Mouse (Mus musculus): ENCODE results near the gene Tiam1.

Gene Tiam1

DNA sequence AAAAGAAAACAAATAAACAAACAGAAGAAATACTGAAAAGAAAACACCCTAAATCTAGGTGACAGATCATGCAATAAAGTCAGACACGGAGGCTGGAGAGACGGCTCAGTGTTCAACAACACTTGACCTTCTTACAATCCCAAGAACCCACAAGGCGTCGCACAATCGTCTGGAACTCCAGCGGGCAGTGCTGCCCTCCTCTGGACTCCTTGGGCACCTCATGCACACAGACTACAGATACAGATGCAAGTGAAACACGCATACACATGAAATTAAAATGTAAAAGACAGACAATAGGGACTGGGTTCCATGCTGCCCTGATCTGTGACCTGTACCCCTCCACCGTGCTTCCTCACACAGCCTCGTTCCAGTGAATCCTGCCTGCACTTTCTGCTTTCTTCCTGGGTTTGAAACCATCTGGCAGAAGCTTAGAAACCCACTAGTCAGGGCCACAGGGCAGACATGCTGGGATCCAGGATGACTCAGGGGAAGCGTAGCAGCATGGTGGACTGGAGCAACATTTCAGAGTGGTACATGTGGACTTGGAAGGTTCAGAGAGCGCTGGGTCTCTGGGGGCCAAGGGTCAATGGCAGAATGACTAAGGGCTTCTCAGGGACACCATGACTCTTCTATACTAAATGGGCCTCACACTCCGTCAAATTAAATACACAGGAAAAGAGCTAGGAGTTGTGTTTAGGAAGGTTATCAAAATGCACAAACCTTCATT, 240.8 kb downstream of the Tiam1 start:
- no peak for DNase-seq

GRCm38 (mm10) chr16:89900681-89901080, 242.9 kb downstream of the Tiam1 start:
- no peak for DNase-seq

GRCm38 (mm10) chr16:89899192-89899591, 244.4 kb downstream of the Tiam1 start:
- no peak for DNase-seq

DNA sequence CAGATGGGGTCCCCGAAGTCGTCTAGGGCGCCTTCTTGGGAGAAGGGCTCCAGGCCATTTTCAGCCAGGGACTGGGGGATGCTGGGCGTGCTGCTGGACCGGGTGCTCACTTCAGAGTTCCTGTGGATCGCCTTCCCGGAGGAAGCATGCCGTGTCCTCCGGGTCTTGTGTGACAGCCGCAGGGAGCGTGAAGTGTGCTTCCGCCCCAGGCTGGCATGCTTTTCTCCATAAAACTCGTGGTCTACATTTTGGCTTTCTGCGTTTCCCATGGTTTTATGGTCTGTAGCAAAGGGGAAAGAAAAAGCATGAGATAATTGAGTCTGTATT, 245.3 kb downstream of the Tiam1 start:
- DNase-seq: no peak

- no peak for DNase-seq
These were observed 245.8 kb downstream of the Tiam1 start for GRCm38 (mm10) chr16:89897547-89898298.

GRCm38 (mm10) chr16:89896885-89897546, 246.6 kb downstream of the Tiam1 start:
- no peak for DNase-seq

GRCm38 (mm10) chr16:89896392-89896791, 247.2 kb downstream of the Tiam1 start:
- peak; percentile 22 for DNase-seq

GRCm38 (mm10) chr16:89895283-89895682, 248.3 kb downstream of the Tiam1 start:
- DNase-seq: no peak

GRCm38 (mm10) chr16:89894816-89895215, 248.8 kb downstream of the Tiam1 start:
- DNase-seq: no peak

DNA sequence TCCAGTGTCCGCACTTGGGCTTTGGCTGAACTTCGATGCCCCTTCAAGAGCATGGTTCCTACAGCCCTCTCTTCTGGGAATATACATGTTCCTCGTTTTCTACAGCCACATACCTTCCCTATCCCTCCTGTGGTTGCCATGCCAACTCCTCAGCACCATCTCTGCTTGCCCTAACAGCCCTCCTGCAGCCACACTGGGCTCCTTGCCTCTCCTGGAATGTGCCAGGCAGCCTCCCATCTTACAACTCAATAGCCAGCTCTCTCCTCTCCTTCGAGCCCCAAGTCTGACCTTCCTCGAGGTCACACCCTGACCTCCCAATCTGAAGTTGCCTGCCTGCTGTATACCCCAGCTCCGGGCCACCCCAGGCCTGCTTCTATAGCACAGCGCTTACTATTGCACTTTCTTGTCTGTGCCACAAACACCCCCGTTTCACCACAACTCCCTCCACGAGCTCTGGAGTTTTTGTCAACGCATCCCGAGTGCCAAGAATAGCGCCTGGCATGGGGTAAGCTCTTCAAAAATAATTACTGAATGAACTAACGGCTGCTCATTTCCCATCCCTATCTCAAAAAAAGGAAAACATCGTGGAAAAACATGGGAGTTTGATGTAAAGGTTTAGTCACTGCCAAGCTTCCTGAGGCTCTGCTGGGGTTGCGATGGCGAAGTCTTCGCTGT, 252.9 kb downstream of the Tiam1 start:
- DNase-seq: no peak

DNA sequence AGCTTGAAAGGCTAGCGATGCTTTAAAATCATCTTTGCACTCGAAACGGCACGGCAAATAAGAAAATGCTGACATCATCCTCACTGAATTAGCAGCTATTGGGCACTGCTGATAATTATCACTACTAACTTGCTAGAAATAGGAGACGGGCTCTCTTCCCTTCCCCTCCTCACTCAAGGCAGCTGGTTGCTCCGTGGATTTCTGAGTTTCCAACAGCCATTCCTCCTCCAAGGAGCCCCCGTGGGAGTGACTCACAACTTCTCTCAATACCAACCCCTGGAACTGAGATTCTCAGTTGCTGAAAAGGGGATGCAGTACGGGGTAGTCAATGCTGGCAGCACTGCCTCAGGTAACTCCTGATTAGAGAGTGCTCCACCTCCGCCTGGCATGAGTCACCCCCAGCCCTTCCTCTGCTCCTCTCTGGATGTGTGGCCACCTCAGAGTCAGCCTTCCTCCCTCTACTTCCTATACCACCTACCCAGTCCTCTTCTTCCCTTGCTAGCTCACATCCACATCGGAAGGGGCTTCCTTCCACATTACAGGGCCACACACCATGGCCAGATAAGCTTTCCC, 253.6 kb downstream of the Tiam1 start:
- DNase-seq: no peak

DNA sequence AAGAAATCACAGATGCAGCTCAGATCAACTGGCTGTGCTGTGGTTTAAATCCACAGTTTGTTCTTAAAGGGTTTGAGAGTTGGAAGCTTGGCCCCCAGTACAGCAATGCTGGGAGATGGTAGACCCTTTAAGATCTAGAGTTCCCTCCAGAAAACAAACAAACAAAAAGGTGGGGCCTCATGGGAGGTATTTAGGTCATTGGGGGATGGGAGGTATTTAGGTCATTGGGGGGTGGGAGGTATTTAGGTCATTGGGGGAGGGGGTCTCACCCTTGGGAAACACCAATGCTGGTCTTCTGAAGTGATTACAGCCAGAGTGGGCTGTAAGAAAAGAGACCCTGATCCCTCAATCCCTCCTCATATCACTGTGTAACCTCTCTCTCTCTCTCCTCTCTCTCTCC, 257.0 kb downstream of the Tiam1 start:
- DNase-seq: no peak

DNA sequence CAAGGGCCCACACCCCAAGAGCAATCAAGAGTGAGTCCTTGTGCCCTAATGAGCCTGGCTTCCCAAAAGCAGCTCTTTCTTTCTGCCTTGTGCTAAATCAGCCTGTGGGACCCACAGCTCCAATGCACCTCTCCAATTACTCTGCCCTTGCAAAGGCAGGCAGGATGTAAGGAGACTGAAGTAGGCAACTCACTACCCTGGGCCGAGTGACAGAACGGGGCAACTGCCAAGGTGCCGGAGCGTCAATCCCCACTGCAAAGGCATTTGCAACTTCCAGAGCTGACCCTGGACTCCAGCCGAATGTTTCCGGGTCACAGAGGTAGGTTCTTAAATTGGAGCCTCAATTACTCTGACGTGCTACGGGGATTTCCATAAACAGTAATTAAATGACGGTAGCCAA, 257.9 kb downstream of the Tiam1 start:
- DNase-seq: no peak

GRCm38 (mm10) chr16:89883897-89884296, 259.7 kb downstream of the Tiam1 start:
- no peak for DNase-seq

GRCm38 (mm10) chr16:89882477-89883234, 260.9 kb downstream of the Tiam1 start:
- no peak for DNase-seq

GRCm38 (mm10) chr16:89877206-89877605, 266.4 kb downstream of the Tiam1 start:
- DNase-seq: no peak

- no peak for DNase-seq
These were observed 267.5 kb downstream of the Tiam1 start for GRCm38 (mm10) chr16:89876079-89876478.

DNA sequence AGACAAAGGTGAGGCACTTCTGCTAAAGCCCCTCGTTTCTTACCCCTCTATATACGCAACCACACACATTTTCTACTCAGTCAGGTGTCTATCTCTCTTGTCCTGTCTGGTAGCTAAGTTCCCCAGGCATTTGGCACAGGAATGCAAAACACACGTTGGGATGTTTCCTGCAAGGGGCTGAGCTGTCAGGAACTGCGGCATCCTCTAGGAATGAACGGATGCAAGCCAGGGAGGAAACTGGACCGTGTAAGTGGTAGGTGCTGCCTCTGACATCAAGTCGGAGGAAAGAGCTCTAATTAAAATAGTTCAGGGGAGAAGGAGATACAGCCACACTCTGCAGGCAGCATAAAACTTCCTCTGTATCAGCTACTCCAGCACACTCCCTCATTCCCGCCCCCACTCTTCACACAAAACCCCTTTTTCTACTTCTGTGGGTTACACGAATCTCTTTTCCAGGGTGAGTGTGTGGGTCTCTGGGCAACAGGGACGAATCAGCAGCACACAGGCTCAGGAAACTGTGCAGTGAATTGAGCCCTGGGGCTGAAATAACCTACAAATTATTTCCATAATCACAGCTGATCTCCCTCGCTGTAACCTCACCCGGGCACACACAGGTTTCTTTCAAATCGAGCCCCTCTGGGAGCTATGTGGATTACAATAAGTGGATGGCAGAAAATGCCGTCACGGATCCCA, 269.4 kb downstream of the Tiam1 start:
- DNase-seq: no peak

DNA sequence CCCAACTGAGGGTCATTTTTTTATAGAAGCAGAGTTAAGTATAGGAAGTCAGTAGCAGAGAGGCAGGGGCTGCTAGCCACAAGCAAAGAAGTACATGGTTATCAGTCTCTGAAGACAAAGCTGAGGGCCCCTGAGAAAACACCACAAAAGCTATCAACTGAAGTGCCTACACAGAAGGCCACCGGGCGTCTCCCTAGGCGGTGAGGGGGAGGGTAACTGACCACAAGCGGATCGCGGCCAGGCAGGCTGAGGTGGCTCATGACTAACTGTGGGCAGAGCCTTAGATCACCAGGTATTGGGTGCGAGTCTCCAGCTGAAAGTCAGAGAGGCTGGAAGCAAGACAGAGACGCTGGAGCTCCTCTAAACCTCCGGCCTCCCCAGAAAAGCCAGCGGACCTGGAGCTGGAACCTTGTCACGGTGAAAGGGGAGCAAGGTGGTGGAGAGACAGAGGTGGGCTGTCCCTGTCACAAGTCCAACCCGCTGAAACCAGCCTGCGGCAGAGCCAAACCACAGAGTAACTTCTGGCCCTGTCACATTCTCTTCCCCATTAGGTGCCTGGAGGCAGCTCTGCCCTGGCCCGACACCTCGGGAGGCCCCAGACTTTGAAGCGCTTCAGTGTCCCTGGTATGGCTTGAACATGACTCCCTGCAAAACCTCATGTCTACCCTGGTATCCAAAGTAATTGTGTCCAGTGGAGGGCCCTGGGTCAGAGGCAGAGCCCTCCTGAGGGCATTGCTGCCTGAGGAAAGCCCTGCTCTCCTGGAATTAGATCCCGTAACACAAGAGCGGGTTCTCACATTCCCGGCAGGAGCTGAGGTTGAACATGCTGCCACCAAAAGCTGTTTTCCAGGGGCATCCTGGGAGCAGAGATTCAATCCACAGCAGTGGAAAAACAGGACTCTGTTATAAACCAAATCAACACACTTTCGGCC, 271.3 kb downstream of the Tiam1 start:
- no peak for DNase-seq

DNA sequence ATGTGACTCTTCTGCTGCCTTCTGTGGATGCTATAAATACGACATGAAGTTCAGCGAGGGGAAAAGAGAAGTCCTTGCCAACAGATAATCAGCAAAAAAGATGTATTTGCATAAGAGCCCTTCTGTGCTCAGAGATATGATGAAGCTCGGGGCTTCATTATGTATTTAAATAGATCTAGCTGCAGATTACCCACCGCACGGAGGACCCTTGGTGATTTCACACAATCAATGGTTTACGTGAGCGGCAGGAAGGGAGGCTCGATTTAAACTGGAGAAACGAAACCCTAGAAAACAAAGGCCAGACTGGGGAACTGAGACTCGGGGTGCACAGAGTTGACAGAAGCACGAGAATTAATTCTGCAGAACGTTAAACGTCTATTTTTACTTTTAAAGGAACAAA, 272.2 kb downstream of the Tiam1 start:
- no peak for DNase-seq

DNA sequence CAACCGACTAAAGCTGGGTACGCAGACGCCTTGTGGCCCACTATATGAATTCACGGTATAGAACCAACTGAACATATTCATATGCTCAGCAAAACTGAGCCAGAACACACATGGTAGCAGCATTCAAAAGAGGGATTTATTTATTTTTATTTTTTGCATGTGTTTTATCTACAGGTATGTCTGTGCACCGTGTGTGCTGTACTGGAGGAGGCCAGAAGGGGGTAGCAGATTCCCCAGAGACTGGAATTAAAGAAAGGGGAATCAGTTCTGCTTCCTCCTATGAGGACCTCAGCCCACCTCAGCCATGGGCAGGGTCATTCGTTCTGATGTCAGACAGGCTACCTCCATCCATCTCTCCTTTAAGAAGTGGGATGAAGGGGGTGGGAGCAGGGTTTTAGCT, 273.5 kb downstream of the Tiam1 start:
- no peak for DNase-seq

Data from kidney, adult 18-20 months (tissue).